Mouse (Mus musculus): ENCODE results near the gene Abr. TPM values are rescaled to one million over a fixed set of nuclear protein-coding genes. Genes with fewer than 3 reads are reported as not detected.
A peak's percentile ranks its signal among the peaks of the same experiment; 100 is the strongest.

Gene Abr
- polyA plus RNA-seq, 1 experiment from 2014 or later = 32.3 TPM

GRCm38 (mm10) chr11:76614246-76614645 lies 7.9 kb downstream of the Abr start:
- Histone ChIP-seq H3K27ac (ENCODE audit: low read depth, low read length) (no peak overlapping the region), H3K4me3 (ENCODE audit: low read depth, low read length) (no peak overlapping the region), H3K27me3 (replicated peaks; ENCODE audit: control insufficient read depth, insufficient read depth, low read length) (no peaks in the 10 kb centered on the region), H3K9ac (ENCODE audit: low read depth, low read length) (no peak overlapping the region), H3K4me1 (replicated peaks; ENCODE audit: control insufficient read depth, insufficient read depth, low read length) (no peaks in the 10 kb centered on the region), H3K9me3 (ENCODE audit: control insufficient read depth) (no peaks in the 10 kb centered on the region), H3K4me2 (replicated peaks; ENCODE audit: low read depth) (no peak overlapping the region), H3K36me3 (ENCODE audit: control insufficient read depth, insufficient read depth) (no peaks in the 10 kb centered on the region)
- 49% methylated on average over 2 of the region's 2 CpGs for WGBS
- ATAC-seq = no peak
- TF ChIP-seq CTCF (IDR thresholded peaks at IDR 0.05; ENCODE audit: low read depth) = no peak

GRCm38 (mm10) chr11:76612638-76613104 lies 9.4 kb downstream of the Abr start:
- peak overlapping the region; percentile 80 for H3K4me2 ChIP-seq (replicated peaks; ENCODE audit: low read depth)
- no peaks in the 10 kb centered on the region for H3K27me3 ChIP-seq (replicated peaks; ENCODE audit: control insufficient read depth, insufficient read depth, low read length)
- 1% methylated on average over 19 of the region's 19 CpGs for WGBS
- no peaks in the 10 kb centered on the region for H3K9me3 ChIP-seq (ENCODE audit: control insufficient read depth)
- ATAC-seq = peak; percentile 61
- H3K4me1 ChIP-seq (replicated peaks; ENCODE audit: control insufficient read depth, insufficient read depth, low read length) = no peaks in the 10 kb centered on the region
- H3K36me3 ChIP-seq (ENCODE audit: control insufficient read depth, insufficient read depth) = no peaks in the 10 kb centered on the region
- peak overlapping the region; percentile 23; the same call in 1 of the 2 replicates for H3K27ac ChIP-seq (ENCODE audit: low read depth, low read length)
- TF ChIP-seq CTCF (IDR thresholded peaks at IDR 0.05; ENCODE audit: low read depth) = no peak
- H3K4me3 ChIP-seq (ENCODE audit: low read depth, low read length) = peak overlapping the region; percentile 39
- peak overlapping the region; percentile 18; the same call in 1 of the 2 replicates for H3K9ac ChIP-seq (ENCODE audit: low read depth, low read length)

GRCm38 (mm10) chr11:76610948-76611347 lies 11.2 kb downstream of the Abr start:
- no peak for TF ChIP-seq CTCF (IDR thresholded peaks at IDR 0.05; ENCODE audit: low read depth)
- H3K9ac ChIP-seq (ENCODE audit: low read depth, low read length) = no peak overlapping the region
- no peak overlapping the region for H3K4me2 ChIP-seq (replicated peaks; ENCODE audit: low read depth)

GRCm38 (mm10) chr11:76606521-76606920 lies 15.6 kb downstream of the Abr start:
- ATAC-seq = no peak
- Histone ChIP-seq H3K27ac (ENCODE audit: low read depth, low read length) (no peak overlapping the region), H3K4me1 (replicated peaks; ENCODE audit: control insufficient read depth, insufficient read depth, low read length) (no peaks in the 10 kb centered on the region), H3K9ac (ENCODE audit: low read depth, low read length) (no peak overlapping the region), H3K36me3 (ENCODE audit: control insufficient read depth, insufficient read depth) (no peaks in the 10 kb centered on the region), H3K4me2 (replicated peaks; ENCODE audit: low read depth) (no peak overlapping the region), H3K4me3 (ENCODE audit: low read depth, low read length) (no peak overlapping the region), H3K27me3 (replicated peaks; ENCODE audit: control insufficient read depth, insufficient read depth, low read length) (no peaks in the 10 kb centered on the region), H3K9me3 (ENCODE audit: control insufficient read depth) (no peaks in the 10 kb centered on the region)
- no peak for TF ChIP-seq CTCF (IDR thresholded peaks at IDR 0.05; ENCODE audit: low read depth)
- 87% methylated on average over 9 of the region's 9 CpGs for WGBS

More at GRCm38 (mm10) chr11:76610948-76611347, 11.2 kb downstream of the Abr start:
- no peaks in the 10 kb centered on the region for H3K4me1 ChIP-seq (replicated peaks; ENCODE audit: control insufficient read depth, insufficient read depth, low read length)
- H3K4me3 ChIP-seq (ENCODE audit: low read depth, low read length) = no peak overlapping the region
- H3K27ac ChIP-seq (ENCODE audit: low read depth, low read length) = no peak overlapping the region
- H3K27me3 ChIP-seq (replicated peaks; ENCODE audit: control insufficient read depth, insufficient read depth, low read length) = no peaks in the 10 kb centered on the region
- H3K9me3 ChIP-seq (ENCODE audit: control insufficient read depth) = no peaks in the 10 kb centered on the region
- no peak for ATAC-seq
- no peaks in the 10 kb centered on the region for H3K36me3 ChIP-seq (ENCODE audit: control insufficient read depth, insufficient read depth)

GRCm38 (mm10) chr11:76599219-76599618 lies 22.9 kb downstream of the Abr start:
- Histone ChIP-seq H3K27ac (ENCODE audit: low read depth, low read length) (no peak overlapping the region; the same call in 1 of the 2 replicates), H3K9me3 (ENCODE audit: control insufficient read depth) (no peaks in the 10 kb centered on the region), H3K27me3 (replicated peaks; ENCODE audit: control insufficient read depth, insufficient read depth, low read length) (no peaks in the 10 kb centered on the region), H3K4me1 (replicated peaks; ENCODE audit: control insufficient read depth, insufficient read depth, low read length) (peaks cover 4% of the 10 kb centered on the region; the same call in 1 of the 2 replicates), H3K9ac (ENCODE audit: low read depth, low read length) (no peak overlapping the region), H3K36me3 (ENCODE audit: control insufficient read depth, insufficient read depth) (no peaks in the 10 kb centered on the region), H3K4me2 (replicated peaks; ENCODE audit: low read depth) (no peak overlapping the region), H3K4me3 (ENCODE audit: low read depth, low read length) (no peak overlapping the region)
- 22% methylated on average over 2 of the region's 2 CpGs for WGBS
- no peak for ATAC-seq
- TF ChIP-seq CTCF (IDR thresholded peaks at IDR 0.05; ENCODE audit: low read depth) = no peak

GRCm38 (mm10) chr11:76598757-76599156 lies 23.4 kb downstream of the Abr start:
- H3K36me3 ChIP-seq (ENCODE audit: control insufficient read depth, insufficient read depth) = no peaks in the 10 kb centered on the region
- no peaks in the 10 kb centered on the region for H3K9me3 ChIP-seq (ENCODE audit: control insufficient read depth)
- no peak overlapping the region for H3K9ac ChIP-seq (ENCODE audit: low read depth, low read length)
- no peak overlapping the region for H3K4me2 ChIP-seq (replicated peaks; ENCODE audit: low read depth)
- H3K4me1 ChIP-seq (replicated peaks; ENCODE audit: control insufficient read depth, insufficient read depth, low read length) = peaks cover 4% of the 10 kb centered on the region; the same call in 1 of the 2 replicates
- ATAC-seq = peak; percentile 65
- no peak overlapping the region for H3K27ac ChIP-seq (ENCODE audit: low read depth, low read length)
- no peak overlapping the region for H3K4me3 ChIP-seq (ENCODE audit: low read depth, low read length)
- no peak for TF ChIP-seq CTCF (IDR thresholded peaks at IDR 0.05; ENCODE audit: low read depth)
- WGBS = 31% methylated on average over 5 of the region's 5 CpGs
- H3K27me3 ChIP-seq (replicated peaks; ENCODE audit: control insufficient read depth, insufficient read depth, low read length) = no peaks in the 10 kb centered on the region
